Mouse (Mus musculus) mesoderm, embryonic 11.5 days (tissue): ENCODE data around the gene Polr2c.
"Not testable (repeated sequence)": the region's sequence is repeated elsewhere in the genome, so short reads cannot be mapped to it uniquely, and the experiment has no call there.

Source experiments
- DNase-seq: peaks from one replicate; pipeline ENCODE4 v3.0.0-alpha.2; 2012; ENCODE audit warnings: low read depth, low spot score

Gene Polr2c

GRCm38 (mm10) chr8:94838600-94838999, 18.6 kb upstream of the Polr2c start:
- DNase-seq: no peak

- no peak for DNase-seq
Measured at GRCm38 (mm10) chr8:94841183-94841582, 16.1 kb upstream of the Polr2c start.

- DNase-seq: no peak
Measured at GRCm38 (mm10) chr8:94850049-94850448, 7.2 kb upstream of the Polr2c start.

- not testable (repeated sequence) for DNase-seq
Measured at GRCm38 (mm10) chr8:94854761-94855160, 2.5 kb upstream of the Polr2c start.

- no peak for DNase-seq
Measured at GRCm38 (mm10) chr8:94857011-94857345, 272 bp upstream of the Polr2c start.

- DNase-seq: peak; percentile 74
Measured at GRCm38 (mm10) chr8:94861352-94861910, 4.2 kb downstream of the Polr2c start.

GRCm38 (mm10) chr8:94862487-94863220, 5.4 kb downstream of the Polr2c start:
- no peak for DNase-seq

- DNase-seq: no peak
Measured at GRCm38 (mm10) chr8:94863897-94864673, 6.8 kb downstream of the Polr2c start.

GRCm38 (mm10) chr8:94865292-94865691, 8.0 kb downstream of the Polr2c start:
- no peak for DNase-seq

- no peak for DNase-seq
Measured at GRCm38 (mm10) chr8:94866921-94867320, 9.7 kb downstream of the Polr2c start.

GRCm38 (mm10) chr8:94869146-94869545, 11.9 kb downstream of the Polr2c start:
- DNase-seq: no peak

- DNase-seq: no peak
Measured at GRCm38 (mm10) chr8:94870003-94870402, 12.8 kb downstream of the Polr2c start.

GRCm38 (mm10) chr8:94870474-94871107, 13.3 kb downstream of the Polr2c start:
- DNase-seq: no peak

GRCm38 (mm10) chr8:94871108-94871894, 14.1 kb downstream of the Polr2c start:
- peak; percentile 64 for DNase-seq

GRCm38 (mm10) chr8:94872156-94872555, 14.9 kb downstream of the Polr2c start:
- no peak for DNase-seq

- DNase-seq: no peak
Measured at GRCm38 (mm10) chr8:94872576-94872975, 15.3 kb downstream of the Polr2c start.

- DNase-seq: peak; percentile 78
Measured at GRCm38 (mm10) chr8:94874358-94874757, 17.1 kb downstream of the Polr2c start.

- no peak for DNase-seq
Measured at GRCm38 (mm10) chr8:94875096-94875870, 18.0 kb downstream of the Polr2c start.

GRCm38 (mm10) chr8:94875871-94876150, 18.6 kb downstream of the Polr2c start:
- no peak for DNase-seq

GRCm38 (mm10) chr8:94876197-94876730, 19.0 kb downstream of the Polr2c start, which contains the start of gene Dok4:
Dok4 (minus strand) TSS chr8:94876330.
- peak; percentile 84 for DNase-seq

GRCm38 (mm10) chr8:94876820-94877219, 19.6 kb downstream of the Polr2c start:
- no peak for DNase-seq
